Mouse (Mus musculus) liver, postnatal 0 days (tissue): Measurements from ENCODE around the gene Gm9045.

ENCODE experiments used
- CTCF ChIP-seq: sonication (generic); IDR thresholded peaks from 2 replicates; pipeline ENCODE4 v1.5.1; 2016; ENCODE audit warnings: antibody characterized with exemption, low read depth
- EP300 ChIP-seq: IDR thresholded peaks from 2 replicates; pipeline ENCODE4 v1.6.1; 2016; ENCODE audit warnings: antibody characterized with exemption, low read depth, mild to moderate bottlenecking

- TF ChIP-seq EP300: no peak
- no peak for TF ChIP-seq CTCF
Measured at GRCm38 (mm10) chr10:118319024-118319423, 18.6 kb downstream of the Gm9045 start.
